Comparison of ENCODE assay signal across 8 mouse cellular contexts in genomic region chr4:155221599-155222551, GRCm38 (mm10). TPM values are rescaled to one million over a fixed set of nuclear protein-coding genes. Genes with fewer than 3 reads are reported as not detected.
DNase-seq lines count a peak whose midpoint lies in the region; ATAC-seq lines count a peak whose summit lies in the region.

No protein-coding gene starts in this region.

- WGBS in hindbrain, embryonic 14.5 days = under 1% methylated on average over 89 of the region's 93 CpGs

- intact Hi-C loops in left cerebral cortex, postnatal 10 days (cut with DNase I) = loop anchor here (2.0 kb wide), 1 partner anchor 27 kb away; the partner anchor contains the start of gene Faap20

- no peaks in the 10 kb centered on the region for H3K9me3 ChIP-seq in hindbrain, embryonic 14.5 days (ENCODE audit: control insufficient read depth, low read length)
- no peaks in the 10 kb centered on the region for H3K9me3 ChIP-seq in megakaryocyte, embryonic 14.5 days

- peak overlapping the region; percentile 100 for H3K4me2 ChIP-seq in hindbrain, embryonic 14.5 days (replicated peaks)

- peak overlapping the region; percentile 85 for H3K27ac ChIP-seq in hindbrain, embryonic 14.5 days

- H3K36me3 ChIP-seq in hindbrain, embryonic 14.5 days (replicated peaks; ENCODE audit: control insufficient read depth, insufficient read depth) = no peaks in the 10 kb centered on the region
- peaks cover 31% of the 10 kb centered on the region for H3K36me3 ChIP-seq in megakaryocyte, embryonic 14.5 days (replicated peaks; ENCODE audit: low read length)

- no peak for ATAC-seq in hindbrain, embryonic 14.5 days (ENCODE audit: low FRiP score)
- no peak for ATAC-seq in activated CD4-positive, CD25-positive, alpha-beta regulatory T cell, adult 4 months

- H3K27me3 ChIP-seq in hindbrain, embryonic 14.5 days (ENCODE audit: control insufficient read depth, insufficient read depth, low read length) = no peaks in the 10 kb centered on the region
- H3K27me3 ChIP-seq in megakaryocyte, embryonic 14.5 days (replicated peaks) = peaks cover 12% of the 10 kb centered on the region

- H3K4me3 ChIP-seq in hindbrain, embryonic 14.5 days (replicated peaks; ENCODE audit: low read length) = peak overlapping the region; percentile 91
- H3K4me3 ChIP-seq in megakaryocyte, embryonic 14.5 days (replicated peaks) = peak overlapping the region; percentile 96

- H3K4me1 ChIP-seq in hindbrain, embryonic 14.5 days (replicated peaks; ENCODE audit: control insufficient read depth, insufficient read depth, low read length) = peaks cover 50% of the 10 kb centered on the region
- H3K4me1 ChIP-seq in megakaryocyte, embryonic 14.5 days = peaks cover 79% of the 10 kb centered on the region

- H3K9ac ChIP-seq in hindbrain, embryonic 14.5 days = peak overlapping the region; percentile 94

- DNase-seq in MEL-GATA-1-ER (ENCODE audit: extremely low read depth, low read depth) = peak; percentile 41
- DNase-seq in cerebellum, adult 9-10 months = peak; percentile 84
- DNase-seq in frontal cortex, postnatal 25 days (ENCODE audit: low spot score in 2 of 2) = peak; percentile 51 to 60
- peak; percentile 66 for DNase-seq in hindbrain, embryonic 14.5 days (ENCODE audit: low spot score)
- peak; percentile 60 to 88 for DNase-seq in left cerebral cortex, postnatal 10 days (ENCODE audit: extremely low spot score in 1 of 2, low spot score in 2 of 2)
- peak; percentile 81 for DNase-seq in right cerebral cortex, postnatal 25 days

RNA-seq across cellular contexts. Expression of gene Ski, which starts 0.5 kb away (rescaled TPM):
- polyA plus RNA-seq in hindbrain, embryonic 14.5 days (2014; fragmentation: Nextera tagmentation; extraction: Ambion mirVana) = 15.1 and 15.6 TPM in 2 replicates
- total RNA-seq in left cerebral cortex, postnatal 10 days (2021) = 100 to 1,000 TPM; 108 to 111 TPM
- 31.5 and 38.7 TPM in 2 replicates for polyA plus RNA-seq in megakaryocyte, embryonic 14.5 days (2012; ENCODE audit: insufficient read depth, low replicate concordance)
- 10 to 100 TPM; 24.7 to 25.0 TPM for polyA plus RNA-seq in activated CD4-positive, CD25-positive, alpha-beta regulatory T cell, adult 4 months (2017; shearing (Covaris generic))

RNA-seq across cellular contexts. Expression of gene Faap20, which starts 27.7 kb away (rescaled TPM):
- polyA plus RNA-seq in hindbrain, embryonic 14.5 days (2014; fragmentation: Nextera tagmentation; extraction: Ambion mirVana) = 69.0 and 76.0 TPM in 2 replicates
- total RNA-seq in left cerebral cortex, postnatal 10 days (2021) = 10 to 100 TPM; 25.4 to 26.2 TPM
- 51.4 and 87.5 TPM in 2 replicates for polyA plus RNA-seq in megakaryocyte, embryonic 14.5 days (2012; ENCODE audit: insufficient read depth, low replicate concordance)
- 10 to 100 TPM; 45.1 to 54.9 TPM for polyA plus RNA-seq in activated CD4-positive, CD25-positive, alpha-beta regulatory T cell, adult 4 months (2017; shearing (Covaris generic))
